Mouse (Mus musculus): ENCODE data around the gene Acat3. TPM values are rescaled to one million over a fixed set of nuclear protein-coding genes. Genes with fewer than 3 reads are reported as not detected.
"Not testable (repeated sequence)": the region's sequence is repeated elsewhere in the genome, so short reads cannot be mapped to it uniquely, and the experiment has no call there.

Gene Acat3
- polyA plus RNA-seq, 1 experiment from 2014 or later = 1.6 TPM

- H3K27ac ChIP-seq = peak within 1 kb of the TSS; percentile 87
- H3K9me3 ChIP-seq = no peaks in the 10 kb centered on the region
- ATAC-seq (ENCODE audit: low FRiP score) = no peak; the same call in 1 of the 2 replicates
- peaks cover 56% of the 10 kb centered on the region for H3K36me3 ChIP-seq (replicated peaks)
- H3K27me3 ChIP-seq = no peaks in the 10 kb centered on the region
- peak within 1 kb of the TSS; percentile 96 for H3K4me3 ChIP-seq (replicated peaks)
- WGBS = 2% methylated on average over 18 of the region's 18 CpGs
- peak within 1 kb of the TSS; percentile 83 for H3K4me2 ChIP-seq
- H3K4me1 ChIP-seq = peaks cover 15% of the 10 kb centered on the region
- H3K9ac ChIP-seq = peak within 1 kb of the TSS; percentile 97
Observed at GRCm38 (mm10) chr17:12915488-12915880, 24.9 kb downstream of the Acat3 start, which contains the start of gene Tcp1. Tcp1 (plus strand) TSS chr17:12915701.

GRCm38 (mm10) chr17:12910391-12910790 is 30.0 kb downstream of the Acat3 start:
- Histone ChIP-seq H3K27ac (no peak overlapping the region), H3K4me3 (replicated peaks) (no peak overlapping the region), H3K4me2 (no peak overlapping the region), H3K9ac (no peak overlapping the region), H3K4me1 (peaks cover 7% of the 10 kb centered on the region), H3K36me3 (replicated peaks) (peaks cover 50% of the 10 kb centered on the region), H3K9me3 (no peaks in the 10 kb centered on the region), H3K27me3 (no peaks in the 10 kb centered on the region)
- ATAC-seq (ENCODE audit: low FRiP score) = no peak
- WGBS = 85% methylated on average over 8 of the region's 8 CpGs

GRCm38 (mm10) chr17:12909361-12910280 is 30.8 kb downstream of the Acat3 start, which contains the start of gene Pnldc1:
Pnldc1 (minus strand) TSS chr17:12910230.
- 87% methylated on average over 35 of the region's 35 CpGs for WGBS
- H3K4me3 ChIP-seq (replicated peaks) = no peak within 1 kb of the TSS
- H3K9me3 ChIP-seq = no peaks in the 10 kb centered on the region
- no peak within 1 kb of the TSS for H3K4me2 ChIP-seq
- no peak within 1 kb of the TSS for H3K27ac ChIP-seq
- H3K27me3 ChIP-seq = no peaks in the 10 kb centered on the region
- peaks cover 54% of the 10 kb centered on the region for H3K36me3 ChIP-seq (replicated peaks)
- no peaks in the 10 kb centered on the region for H3K4me1 ChIP-seq
- H3K9ac ChIP-seq = no peak within 1 kb of the TSS
- ATAC-seq (ENCODE audit: low FRiP score) = no peak

- H3K4me3 ChIP-seq (replicated peaks) = no peak overlapping the region
- no peak overlapping the region for H3K27ac ChIP-seq
- 92% methylated on average over 9 of the region's 9 CpGs for WGBS
- H3K4me2 ChIP-seq = no peak overlapping the region
- H3K36me3 ChIP-seq (replicated peaks) = peaks cover 34% of the 10 kb centered on the region
- no peak for ATAC-seq (ENCODE audit: low FRiP score)
- no peaks in the 10 kb centered on the region for H3K9me3 ChIP-seq
- peaks cover 11% of the 10 kb centered on the region for H3K4me1 ChIP-seq
- no peaks in the 10 kb centered on the region for H3K27me3 ChIP-seq
- no peak overlapping the region for H3K9ac ChIP-seq
Observed at GRCm38 (mm10) chr17:12906436-12906835, 34.0 kb downstream of the Acat3 start.

GRCm38 (mm10) chr17:12905810-12906209 is 34.6 kb downstream of the Acat3 start:
- Histone ChIP-seq H3K9me3 (no peaks in the 10 kb centered on the region), H3K36me3 (replicated peaks) (peaks cover 30% of the 10 kb centered on the region)
- WGBS = 87% methylated on average over 4 of the region's 4 CpGs

GRCm38 (mm10) chr17:12904349-12904748 is 36.1 kb downstream of the Acat3 start:
- no peak overlapping the region for H3K4me3 ChIP-seq (replicated peaks)
- WGBS = 64% methylated on average over 1 of the region's 1 CpGs
- H3K27ac ChIP-seq = no peak overlapping the region
- H3K9me3 ChIP-seq = no peaks in the 10 kb centered on the region
- peaks cover 11% of the 10 kb centered on the region for H3K4me1 ChIP-seq
- ATAC-seq (ENCODE audit: low FRiP score) = no peak
- no peak overlapping the region for H3K4me2 ChIP-seq
- peaks cover 29% of the 10 kb centered on the region for H3K36me3 ChIP-seq (replicated peaks)
- no peak overlapping the region for H3K9ac ChIP-seq
- no peaks in the 10 kb centered on the region for H3K27me3 ChIP-seq

More at GRCm38 (mm10) chr17:12905810-12906209, 34.6 kb downstream of the Acat3 start:
- H3K4me1 ChIP-seq = peaks cover 11% of the 10 kb centered on the region
- H3K27ac ChIP-seq = no peak overlapping the region
- no peaks in the 10 kb centered on the region for H3K27me3 ChIP-seq
- no peak overlapping the region for H3K4me2 ChIP-seq
- H3K9ac ChIP-seq = no peak overlapping the region
- no peak overlapping the region for H3K4me3 ChIP-seq (replicated peaks)
- ATAC-seq (ENCODE audit: low FRiP score) = no peak

- H3K27ac ChIP-seq = peak overlapping the region; percentile 79
- ATAC-seq (ENCODE audit: low FRiP score) = peak; percentile 69; the same call in 1 of the 2 replicates
- 17% methylated on average over 11 of the region's 12 CpGs for WGBS
- 0 out of 2 replicates have a peak overlapping the region, but pooled peaks have one; percentile 29 for H3K9ac ChIP-seq
- peaks cover 29% of the 10 kb centered on the region for H3K36me3 ChIP-seq (replicated peaks)
- H3K4me2 ChIP-seq = no peak overlapping the region
- no peaks in the 10 kb centered on the region for H3K27me3 ChIP-seq
- H3K9me3 ChIP-seq = no peaks in the 10 kb centered on the region
- no peak overlapping the region for H3K4me3 ChIP-seq (replicated peaks)
- H3K4me1 ChIP-seq = peaks cover 11% of the 10 kb centered on the region
Observed at GRCm38 (mm10) chr17:12903372-12904333, 36.7 kb downstream of the Acat3 start.

GRCm38 (mm10) chr17:12902291-12902690 is 38.1 kb downstream of the Acat3 start:
- H3K4me3 ChIP-seq (replicated peaks) = no peak overlapping the region
- no peak overlapping the region for H3K9ac ChIP-seq
- ATAC-seq (ENCODE audit: low FRiP score) = no peak
- peaks cover 11% of the 10 kb centered on the region for H3K4me1 ChIP-seq
- no peak overlapping the region for H3K4me2 ChIP-seq
- H3K27me3 ChIP-seq = no peaks in the 10 kb centered on the region
- H3K36me3 ChIP-seq (replicated peaks) = peaks cover 29% of the 10 kb centered on the region
- H3K9me3 ChIP-seq = no peaks in the 10 kb centered on the region
- 96% methylated on average over 6 of the region's 6 CpGs for WGBS
- H3K27ac ChIP-seq = no peak overlapping the region

- H3K9me3 ChIP-seq; H3K4me2 ChIP-seq; H3K4me3 ChIP-seq (replicated peaks); H3K27me3 ChIP-seq; H3K9ac ChIP-seq; ATAC-seq (ENCODE audit: low FRiP score); H3K4me1 ChIP-seq: not testable (repeated sequence)
- H3K36me3 ChIP-seq (replicated peaks) = peaks cover 23% of the 10 kb centered on the region
- WGBS = 33% methylated on average over 2 of the region's 2 CpGs
- peak overlapping the region; percentile 59; the same call in 1 of the 2 replicates for H3K27ac ChIP-seq
Observed at GRCm38 (mm10) chr17:12898607-12899006, 41.8 kb downstream of the Acat3 start.

GRCm38 (mm10) chr17:12897674-12898073 is 42.7 kb downstream of the Acat3 start:
- no peak overlapping the region for H3K4me2 ChIP-seq
- 85% methylated on average over 5 of the region's 5 CpGs for WGBS
- ATAC-seq (ENCODE audit: low FRiP score) = no peak
- no peaks in the 10 kb centered on the region; the same call in 1 of the 2 replicates for H3K4me1 ChIP-seq
- H3K27me3 ChIP-seq = no peaks in the 10 kb centered on the region
- no peak overlapping the region for H3K4me3 ChIP-seq (replicated peaks)
- H3K9ac ChIP-seq = no peak overlapping the region
- peak overlapping the region; percentile 56 for H3K27ac ChIP-seq
- peaks cover 23% of the 10 kb centered on the region for H3K36me3 ChIP-seq (replicated peaks)
- H3K9me3 ChIP-seq = no peaks in the 10 kb centered on the region

GRCm38 (mm10) chr17:12892033-12892432 is 48.4 kb downstream of the Acat3 start:
- Histone ChIP-seq H3K9me3 (no peaks in the 10 kb centered on the region), H3K36me3 (replicated peaks) (peaks cover 16% of the 10 kb centered on the region), H3K27me3 (no peaks in the 10 kb centered on the region), H3K27ac (no peak overlapping the region), H3K4me2 (no peak overlapping the region), H3K4me1 (no peaks in the 10 kb centered on the region), H3K9ac (no peak overlapping the region), H3K4me3 (replicated peaks) (no peak overlapping the region)
- no peak for ATAC-seq (ENCODE audit: low FRiP score)
- WGBS = 90% methylated on average over 9 of the region's 9 CpGs

GRCm38 (mm10) chr17:12891054-12891453 is 49.3 kb downstream of the Acat3 start:
- Histone ChIP-seq H3K27me3 (no peaks in the 10 kb centered on the region), H3K27ac (no peak overlapping the region), H3K4me1 (no peaks in the 10 kb centered on the region), H3K9ac (no peak overlapping the region), H3K9me3 (no peaks in the 10 kb centered on the region), H3K4me2 (no peak overlapping the region), H3K36me3 (replicated peaks) (peaks cover 11% of the 10 kb centered on the region), H3K4me3 (replicated peaks) (no peak overlapping the region)
- 89% methylated on average over 4 of the region's 4 CpGs for WGBS
- no peak for ATAC-seq (ENCODE audit: low FRiP score)
